Mouse (Mus musculus): Measurements from ENCODE around the gene Gnat2.

The Gnat2 gene

GRCm38 (mm10) chr3:108124131-108124530 lies 31.5 kb downstream of the Gnat2 start:
- DNase-seq = no peak

GRCm38 (mm10) chr3:108126327-108126726 lies 33.7 kb downstream of the Gnat2 start:
- DNase-seq = no peak

GRCm38 (mm10) chr3:108128520-108128919 lies 35.9 kb downstream of the Gnat2 start:
- DNase-seq = no peak

GRCm38 (mm10) chr3:108129367-108129766 lies 36.8 kb downstream of the Gnat2 start:
- no peak for DNase-seq

- no peak for DNase-seq
These were observed 37.2 kb downstream of the Gnat2 start for GRCm38 (mm10) chr3:108129804-108130203.

GRCm38 (mm10) chr3:108131216-108131615 lies 38.6 kb downstream of the Gnat2 start:
- no peak for DNase-seq

GRCm38 (mm10) chr3:108131821-108132220 lies 39.2 kb downstream of the Gnat2 start:
- no peak for DNase-seq

- no peak for DNase-seq
These were observed 39.9 kb downstream of the Gnat2 start for GRCm38 (mm10) chr3:108132484-108132883.

GRCm38 (mm10) chr3:108134701-108135100 lies 42.1 kb downstream of the Gnat2 start:
- peak; percentile 64 for DNase-seq

GRCm38 (mm10) chr3:108139113-108139512 lies 46.5 kb downstream of the Gnat2 start:
- DNase-seq = no peak

- no peak for DNase-seq
These were observed 48.2 kb downstream of the Gnat2 start for GRCm38 (mm10) chr3:108140786-108141185.

GRCm38 (mm10) chr3:108145534-108146445 lies 53.2 kb downstream of the Gnat2 start, which contains the start of gene Gnai3:
Gnai3 (minus strand) TSS chr3:108146146.
- peak; percentile 92 for DNase-seq

- no peak for DNase-seq
These were observed 54.1 kb downstream of the Gnat2 start for GRCm38 (mm10) chr3:108146671-108147070.

GRCm38 (mm10) chr3:108147386-108148235 lies 55.0 kb downstream of the Gnat2 start:
- DNase-seq = peak; percentile 88

Data from layer of hippocampus, adult 9-11 months (tissue).